Mouse (Mus musculus) spleen, adult 12 weeks (tissue): ENCODE results near the gene Sele.

ENCODE experiments used
- DNase-seq: peaks from one replicate; pipeline ENCODE4 v3.0.0; 2022; ENCODE audit warnings: low spot score

Gene Sele

DNA sequence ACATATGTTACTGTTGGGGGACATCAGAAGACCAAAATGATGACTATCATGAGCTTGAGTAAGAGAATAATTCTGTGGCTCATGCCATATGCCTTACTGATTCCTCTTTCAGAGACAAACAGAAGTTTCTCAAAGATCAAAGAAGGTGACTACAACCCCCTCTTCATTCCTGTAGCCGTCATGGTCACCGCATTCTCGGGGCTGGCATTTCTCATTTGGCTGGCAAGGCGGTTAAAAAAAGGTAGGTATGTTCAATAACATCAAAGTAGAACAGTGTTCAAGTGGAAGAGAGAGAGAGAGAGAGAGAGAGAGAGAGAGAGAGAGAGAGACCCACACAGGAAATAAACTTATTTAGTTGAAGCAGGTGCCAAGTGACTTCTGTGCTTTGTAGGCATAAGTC is 24.0 kb downstream of the Sele start:
- DNase-seq = no peak

DNA sequence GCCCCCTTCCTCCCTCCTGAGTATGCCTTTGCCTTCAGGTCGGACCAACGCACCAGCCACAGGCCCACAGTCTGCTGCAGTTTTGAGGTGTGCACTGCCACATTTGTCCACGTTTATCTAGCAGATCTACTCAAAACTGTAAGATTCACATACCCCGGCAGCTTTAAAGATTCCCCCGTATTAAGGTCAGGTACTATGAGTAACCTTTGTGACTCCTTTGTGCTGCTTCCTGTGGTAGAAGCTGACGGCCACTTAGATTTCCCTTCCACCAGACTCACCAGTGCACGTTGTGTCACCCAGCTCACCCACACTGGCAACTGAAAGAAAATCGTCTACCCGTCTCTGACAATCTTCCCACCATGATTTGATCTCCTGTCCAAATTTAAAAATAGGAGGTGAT is 25.1 kb downstream of the Sele start:
- DNase-seq = no peak

DNA sequence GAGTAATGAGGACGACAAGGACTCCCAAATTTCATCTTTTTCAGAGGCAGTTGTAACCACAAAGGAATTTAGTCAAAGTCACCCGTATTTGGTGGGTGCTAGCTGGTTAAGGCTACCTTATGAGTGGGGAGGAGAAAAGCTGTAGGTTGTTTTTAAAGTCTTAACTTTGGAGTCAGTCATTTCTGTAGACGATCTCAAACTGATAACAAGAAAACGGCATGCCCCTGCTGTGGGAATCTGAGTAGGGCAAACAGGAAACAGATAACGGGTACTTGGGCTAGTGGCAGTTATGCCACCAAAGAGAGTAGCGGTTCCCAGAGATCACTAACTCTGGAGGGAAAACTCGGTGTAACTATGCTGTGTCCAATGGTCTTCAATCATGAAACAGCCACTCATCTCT is 25.8 kb downstream of the Sele start:
- DNase-seq = no peak

DNA sequence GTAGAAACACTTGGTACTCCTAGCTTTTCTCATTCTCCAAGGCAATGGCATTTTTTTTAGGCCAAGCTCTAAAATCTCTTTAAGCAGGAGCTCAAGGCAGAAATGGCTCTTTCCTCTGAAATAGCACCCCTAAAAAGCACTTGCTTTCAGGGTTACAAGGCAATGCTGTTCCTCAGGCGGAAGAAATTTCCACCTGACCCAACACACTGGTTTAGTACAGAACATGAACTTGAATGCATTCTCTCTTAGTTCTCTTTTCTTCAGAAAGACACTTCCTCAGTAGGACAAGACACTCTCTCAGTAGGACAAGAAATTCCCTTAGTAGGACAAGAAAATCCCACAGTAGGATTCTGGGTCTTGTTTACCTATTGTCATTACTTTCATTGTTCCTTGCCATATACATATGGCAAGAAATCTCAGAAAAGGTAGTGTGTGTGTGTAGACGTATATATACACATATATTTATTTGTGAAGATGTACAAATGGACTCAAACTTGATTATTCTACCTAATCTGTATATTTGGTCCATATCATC is 26.6 kb downstream of the Sele start:
- no peak for DNase-seq

DNA sequence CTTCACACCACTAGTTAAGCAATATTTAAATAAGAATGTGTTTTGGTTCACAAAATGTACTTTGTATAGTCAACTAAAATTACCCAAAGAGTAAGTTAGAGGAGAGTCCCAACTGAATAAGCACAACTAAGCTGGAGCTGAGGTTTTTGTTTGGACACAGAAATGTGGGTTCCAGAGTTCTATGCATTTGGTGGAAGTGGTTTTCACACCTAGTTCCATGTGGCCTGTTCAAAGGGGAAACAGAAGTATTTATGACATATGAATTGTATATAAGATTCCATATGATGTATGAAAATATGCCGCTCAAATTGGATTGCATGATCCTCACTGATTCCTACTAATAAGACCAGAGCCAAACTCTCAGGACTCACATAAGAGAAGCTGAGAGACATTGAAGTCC is 27.4 kb downstream of the Sele start:
- no peak for DNase-seq

DNA sequence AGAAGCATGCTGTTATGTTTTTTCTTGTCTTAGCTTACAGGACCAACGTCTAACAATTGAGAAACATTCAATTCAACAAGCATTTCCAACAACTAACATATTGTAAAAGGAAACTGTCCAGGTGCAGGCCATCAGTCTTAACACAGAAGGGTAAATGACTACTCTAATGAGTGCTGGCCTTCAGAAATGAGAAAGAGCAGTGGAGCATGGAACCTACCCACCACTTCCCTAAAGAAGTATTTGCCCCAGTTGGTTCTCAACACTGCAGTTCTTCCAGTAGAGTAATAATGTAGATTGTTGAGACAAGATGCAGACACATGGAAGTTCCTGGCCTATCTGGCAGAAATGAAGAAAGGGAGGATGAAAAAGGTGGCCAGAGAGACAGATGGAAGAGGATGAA is 28.4 kb downstream of the Sele start:
- DNase-seq = no peak

DNA sequence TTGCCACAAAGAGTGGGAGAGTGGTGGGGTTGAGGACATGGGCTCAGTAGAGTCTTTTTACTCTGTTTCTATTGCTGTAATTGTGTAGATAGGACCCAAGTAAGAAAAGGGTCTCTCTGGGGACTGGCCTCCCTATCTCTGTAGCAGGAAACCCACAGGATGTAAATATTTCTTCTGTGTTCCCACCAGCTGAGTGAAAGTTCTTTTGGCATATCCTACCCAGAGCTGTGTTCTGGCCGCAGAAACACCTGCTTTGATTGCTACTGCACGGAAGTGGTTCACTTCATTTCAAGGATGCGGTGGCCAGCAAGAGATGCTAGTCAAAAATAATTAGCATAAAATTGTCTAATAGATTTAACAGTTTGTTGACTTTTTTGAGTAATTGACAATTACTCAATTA is 29.0 kb downstream of the Sele start:
- no peak for DNase-seq

DNA sequence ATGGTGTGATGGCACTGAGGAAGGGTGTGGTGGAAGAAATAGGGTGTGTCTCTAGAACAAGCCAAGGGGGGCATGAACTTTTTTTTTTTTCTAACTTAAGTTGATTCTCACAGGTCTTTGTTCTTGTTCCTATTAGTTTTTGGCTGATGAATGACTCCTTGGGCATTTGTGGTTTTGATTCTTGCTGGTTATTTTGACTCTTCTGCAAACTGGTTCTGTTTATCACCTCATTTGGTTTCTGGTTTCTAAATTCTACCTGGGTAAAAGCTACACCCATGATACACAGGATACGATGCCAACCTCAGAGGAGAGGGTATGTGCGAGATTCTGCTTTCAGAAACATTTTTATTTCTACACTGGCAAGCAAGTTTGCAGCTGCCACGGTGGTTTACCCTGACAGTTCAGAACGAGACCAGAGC is 30.3 kb downstream of the Sele start:
- peak; percentile 20 for DNase-seq

DNA sequence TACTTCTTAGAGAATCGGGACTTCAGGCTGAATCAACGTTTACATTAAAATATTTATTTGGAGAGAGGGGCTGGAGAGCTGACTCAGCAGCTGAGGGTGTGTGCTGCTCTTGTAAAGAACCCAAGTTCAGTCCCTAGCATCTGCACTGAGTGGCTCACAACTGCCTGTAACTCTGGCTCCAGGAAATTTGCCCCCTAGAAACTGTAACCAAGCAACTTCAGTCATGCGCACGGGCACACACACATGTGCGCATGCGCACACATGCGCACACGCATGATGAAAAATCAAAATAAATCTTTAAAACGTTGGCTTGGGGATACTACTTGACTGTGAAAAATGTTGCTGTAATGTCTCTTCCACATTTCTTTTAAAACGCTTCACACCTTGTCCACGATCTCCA is 31.1 kb downstream of the Sele start:
- no peak for DNase-seq

DNA sequence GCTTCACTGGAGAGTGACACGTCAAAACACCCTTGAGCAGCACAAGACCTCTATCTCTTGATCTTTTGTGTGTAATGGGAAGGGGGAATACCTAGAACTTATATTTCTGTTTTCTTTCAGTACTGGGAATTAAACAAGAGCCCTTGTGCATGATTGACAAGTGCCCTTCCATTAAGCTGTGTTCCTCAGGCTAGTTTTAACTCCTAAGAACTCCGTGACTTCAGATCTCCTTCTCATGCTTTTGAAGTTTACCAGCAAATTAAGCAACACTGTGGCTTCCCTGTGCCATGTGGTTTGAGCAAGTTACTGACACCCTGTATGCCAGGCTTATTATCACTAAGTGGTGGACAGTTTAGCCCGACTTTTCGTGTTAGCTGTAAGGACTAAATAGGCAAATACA is 35.0 kb downstream of the Sele start:
- no peak for DNase-seq

DNA sequence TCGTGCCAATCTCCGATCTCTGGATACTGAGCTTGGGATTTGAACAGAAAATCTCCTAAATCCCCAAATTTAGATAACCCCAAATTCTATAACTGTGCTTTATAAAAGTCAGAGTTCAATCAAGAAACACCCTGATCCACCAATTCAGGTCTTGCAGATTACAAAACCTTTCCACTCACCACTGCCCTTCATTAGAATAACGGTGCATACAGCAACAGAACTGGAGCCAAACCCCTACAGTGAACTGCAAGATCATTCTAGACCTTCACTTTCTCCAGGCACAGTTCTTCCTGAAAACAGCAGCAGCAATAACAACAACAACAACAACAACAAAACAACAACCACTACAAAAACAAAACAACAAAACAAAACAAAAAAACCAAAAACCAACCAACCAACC is 38.8 kb downstream of the Sele start:
- no peak for DNase-seq

DNA sequence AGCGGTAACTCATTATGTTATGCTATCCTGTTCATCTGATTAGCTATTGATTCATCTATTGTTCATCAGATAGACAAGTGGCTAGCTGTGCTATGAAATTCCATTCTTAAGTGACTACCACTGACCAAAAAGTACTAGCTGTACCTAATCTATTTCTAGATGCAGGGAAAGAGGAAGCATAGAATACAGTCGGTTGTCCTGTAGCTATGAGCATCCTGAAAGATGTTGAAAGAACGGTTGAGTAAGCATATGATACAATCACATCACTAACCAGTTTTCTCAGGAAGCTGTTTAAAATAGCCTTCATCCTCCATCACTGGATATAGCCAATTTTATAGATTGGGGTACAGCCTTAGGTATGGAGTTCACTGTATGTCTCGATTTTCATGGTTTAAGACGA is 39.8 kb downstream of the Sele start:
- DNase-seq = no peak

DNA sequence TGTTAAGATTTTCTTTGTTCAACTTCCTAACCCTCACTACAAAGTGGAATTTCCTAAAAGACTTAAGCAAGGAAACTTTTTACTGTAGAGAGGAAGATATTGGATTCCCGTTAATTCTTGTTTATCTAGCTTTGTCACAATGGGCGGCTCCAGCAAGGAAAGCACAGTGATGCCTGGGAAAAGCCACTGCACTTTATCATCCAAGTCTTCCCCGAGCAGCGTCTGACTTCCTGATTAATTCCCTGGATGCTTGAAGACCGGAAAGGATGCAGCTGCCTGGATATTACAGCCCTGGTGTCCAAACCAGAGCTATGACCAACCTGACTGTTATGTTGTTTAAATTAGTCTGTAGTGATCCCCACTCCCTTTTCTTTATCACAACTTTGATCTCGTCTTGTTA is 48.7 kb downstream of the Sele start:
- no peak for DNase-seq

DNA sequence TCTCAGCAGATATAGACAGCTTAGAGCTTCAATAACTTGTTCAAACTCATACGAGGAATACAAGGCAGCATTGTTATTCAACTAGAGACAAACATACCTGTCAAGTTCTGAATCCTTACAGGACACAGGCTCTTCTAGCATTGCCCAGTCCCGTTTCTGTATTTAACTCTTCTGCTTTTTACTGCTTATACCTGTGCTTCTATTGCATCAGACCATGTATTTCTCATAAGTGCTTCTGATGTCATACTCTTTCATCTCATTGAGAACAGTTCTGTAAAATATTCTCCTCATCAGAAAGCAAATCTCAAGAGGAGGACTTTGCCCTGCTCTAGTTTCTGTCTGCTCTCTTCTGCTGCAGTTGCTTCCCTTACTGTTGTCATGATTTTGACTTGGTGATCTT is 49.9 kb downstream of the Sele start:
- no peak for DNase-seq

DNA sequence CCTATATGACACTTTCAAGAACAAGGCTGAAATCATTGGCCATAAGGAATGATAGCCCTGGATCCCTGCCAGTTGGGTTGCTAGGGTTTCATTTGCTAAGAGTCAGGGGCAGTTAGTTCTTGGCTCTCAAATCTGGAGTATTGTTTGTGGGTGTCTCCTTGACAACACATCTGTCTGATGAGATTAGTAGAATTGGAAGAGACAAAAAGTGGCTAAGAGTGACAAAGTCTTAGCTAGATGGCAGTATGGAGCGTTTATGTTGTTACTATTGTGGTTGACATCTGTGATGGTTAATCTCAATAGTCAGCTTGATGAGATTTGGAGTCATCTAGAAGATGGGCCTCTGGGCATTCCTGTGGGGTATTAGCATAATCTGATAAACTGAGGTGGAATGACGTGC is 50.3 kb downstream of the Sele start:
- DNase-seq = no peak
